Mouse (Mus musculus): ENCODE results near the gene Klhl36.
"Not testable (repeated sequence)": the region's sequence is repeated elsewhere in the genome, so short reads cannot be mapped to it uniquely, and the experiment has no call there.

Klhl36 gene

GRCm38 (mm10) chr8:119834676-119835075 is 27.4 kb upstream of the Klhl36 start:
- DNase-seq (ENCODE audit: extremely low read depth, low read depth), result no peak

GRCm38 (mm10) chr8:119835270-119835669 is 26.8 kb upstream of the Klhl36 start:
- DNase-seq (ENCODE audit: extremely low read depth, low read depth), result no peak

- no peak for DNase-seq (ENCODE audit: extremely low read depth, low read depth)
These were observed 25.2 kb upstream of the Klhl36 start for GRCm38 (mm10) chr8:119836831-119837230.

GRCm38 (mm10) chr8:119837553-119838071 is 24.5 kb upstream of the Klhl36 start:
- DNase-seq (ENCODE audit: extremely low read depth, low read depth), result no peak

- no peak for DNase-seq (ENCODE audit: extremely low read depth, low read depth)
These were observed 23.7 kb upstream of the Klhl36 start for GRCm38 (mm10) chr8:119838100-119838982.

- DNase-seq (ENCODE audit: extremely low read depth, low read depth), result no peak
These were observed 23.1 kb upstream of the Klhl36 start for GRCm38 (mm10) chr8:119838983-119839340.

GRCm38 (mm10) chr8:119839419-119840021 is 22.5 kb upstream of the Klhl36 start:
- DNase-seq (ENCODE audit: extremely low read depth, low read depth), result no peak

- peak; percentile 68 for DNase-seq (ENCODE audit: extremely low read depth, low read depth)
These were observed 21.7 kb upstream of the Klhl36 start, which contains the start of gene Cotl1 for GRCm38 (mm10) chr8:119840275-119840808. Gene Cotl1, minus strand, starts transcription at chr8:119840544.

- DNase-seq (ENCODE audit: extremely low read depth, low read depth), result no peak
These were observed 21.1 kb upstream of the Klhl36 start for GRCm38 (mm10) chr8:119840905-119841411.

- peak; percentile 63 for DNase-seq (ENCODE audit: extremely low read depth, low read depth)
These were observed 18.6 kb upstream of the Klhl36 start for GRCm38 (mm10) chr8:119843444-119843843.

GRCm38 (mm10) chr8:119844577-119844976 is 17.5 kb upstream of the Klhl36 start:
- no peak for DNase-seq (ENCODE audit: extremely low read depth, low read depth)

GRCm38 (mm10) chr8:119845741-119846140 is 16.3 kb upstream of the Klhl36 start:
- DNase-seq (ENCODE audit: extremely low read depth, low read depth), result not testable (repeated sequence)

- DNase-seq (ENCODE audit: extremely low read depth, low read depth), result no peak
These were observed 14.7 kb upstream of the Klhl36 start for GRCm38 (mm10) chr8:119847232-119847922.

- peak; percentile 58 for DNase-seq (ENCODE audit: extremely low read depth, low read depth)
These were observed 8.5 kb upstream of the Klhl36 start for GRCm38 (mm10) chr8:119853521-119853920.

- no peak for DNase-seq (ENCODE audit: extremely low read depth, low read depth)
These were observed 8.0 kb upstream of the Klhl36 start for GRCm38 (mm10) chr8:119854035-119854434.

- no peak for DNase-seq (ENCODE audit: extremely low read depth, low read depth)
These were observed 6.4 kb upstream of the Klhl36 start for GRCm38 (mm10) chr8:119855656-119856055.

- no peak for DNase-seq (ENCODE audit: extremely low read depth, low read depth)
These were observed 4.3 kb upstream of the Klhl36 start for GRCm38 (mm10) chr8:119857767-119858166.

GRCm38 (mm10) chr8:119862390-119862734 is 296 bp downstream of the Klhl36 start:
- no peak for DNase-seq (ENCODE audit: extremely low read depth, low read depth)

GRCm38 (mm10) chr8:119862749-119863148 is 683 bp downstream of the Klhl36 start:
- DNase-seq (ENCODE audit: extremely low read depth, low read depth), result no peak

GRCm38 (mm10) chr8:119869616-119870015 is 7.5 kb downstream of the Klhl36 start:
- DNase-seq (ENCODE audit: extremely low read depth, low read depth), result no peak

GRCm38 (mm10) chr8:119873181-119873580 is 11.1 kb downstream of the Klhl36 start:
- peak; percentile 53 for DNase-seq (ENCODE audit: extremely low read depth, low read depth)

Measured in MEL-GATA-1-ER (cell line).